Mouse (Mus musculus) MEL-GATA-1-ER (cell line): ENCODE measurements around the gene Fam83e.
A peak's percentile ranks its signal among the peaks of the same experiment; 100 is the strongest.

Experiments
- DNase-seq: peaks from one replicate; pipeline ENCODE4 v3.0.0-alpha.2; 2012; ENCODE audit warnings: low read depth; ENCODE audit errors: extremely low read depth

The Fam83e gene

DNA sequence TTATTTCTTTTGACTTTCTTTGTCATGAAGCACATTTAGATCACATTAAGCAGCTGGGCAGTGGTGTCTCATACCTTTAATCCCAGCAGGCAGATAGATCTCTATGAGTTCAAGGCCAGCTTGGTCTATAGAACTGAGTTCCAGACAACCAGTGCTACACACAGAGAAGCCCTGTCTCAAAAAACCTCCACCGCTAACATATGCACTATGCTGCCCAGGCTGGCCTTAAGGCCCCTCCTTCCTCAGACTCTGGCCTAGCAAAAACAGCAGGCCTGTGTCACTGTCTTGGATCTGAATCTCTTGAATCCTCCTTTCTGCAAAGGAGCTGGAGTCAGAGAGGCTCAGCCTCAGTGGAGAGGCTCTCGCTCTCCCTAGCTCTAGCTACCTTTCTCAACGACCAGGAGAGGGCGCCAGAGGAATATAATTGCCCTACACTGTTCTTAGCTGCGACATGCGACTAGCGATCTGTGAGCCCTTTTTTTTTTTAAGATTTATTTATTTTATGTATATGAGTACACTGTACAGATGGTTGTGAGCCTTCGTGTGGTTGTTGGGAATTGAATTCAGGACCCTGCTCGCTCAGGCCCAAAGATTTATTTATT lies 18.3 kb downstream of the Fam83e start:
- DNase-seq, result peak; percentile 57

DNA sequence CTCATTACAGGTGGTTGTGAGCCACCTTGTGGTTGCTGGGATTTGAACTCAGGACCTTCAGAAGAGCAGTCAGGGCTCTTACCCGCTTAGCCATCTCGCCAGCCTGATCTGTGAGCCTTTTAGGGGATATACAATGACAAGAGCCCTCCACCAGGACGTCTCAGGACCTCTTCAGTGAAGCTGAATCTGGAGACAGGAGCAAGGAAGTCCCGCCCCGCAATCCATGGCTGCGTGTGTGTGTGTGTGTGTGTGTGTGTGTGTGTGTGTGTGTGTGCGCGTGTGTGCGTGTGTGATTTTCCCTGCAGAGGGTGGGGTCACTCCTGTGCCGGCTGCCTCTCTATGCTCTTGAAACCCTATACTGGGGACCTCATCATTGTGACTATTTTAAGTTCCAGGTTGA lies 18.8 kb downstream of the Fam83e start:
- peak; percentile 39 for DNase-seq

DNA sequence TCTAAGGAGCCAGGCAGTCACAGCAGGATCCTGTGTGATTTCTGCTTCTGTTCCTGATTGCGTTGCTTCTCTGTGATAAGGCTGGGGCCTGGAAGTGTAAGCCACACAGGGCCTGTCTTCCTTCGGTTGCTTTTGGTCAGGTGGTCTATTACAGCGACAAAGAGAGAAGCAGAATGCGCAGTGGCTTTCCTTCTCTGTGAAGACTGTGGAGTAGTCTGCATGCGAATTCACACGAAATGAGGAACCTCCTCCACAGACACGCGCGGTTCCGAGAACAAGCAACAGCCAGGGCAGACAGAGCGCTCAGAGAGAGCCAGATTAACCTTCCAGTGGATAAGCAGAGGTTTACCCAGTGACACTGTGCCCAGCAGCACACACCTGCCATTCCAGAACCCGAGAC lies 20.3 kb downstream of the Fam83e start:
- peak; percentile 30 for DNase-seq

DNA sequence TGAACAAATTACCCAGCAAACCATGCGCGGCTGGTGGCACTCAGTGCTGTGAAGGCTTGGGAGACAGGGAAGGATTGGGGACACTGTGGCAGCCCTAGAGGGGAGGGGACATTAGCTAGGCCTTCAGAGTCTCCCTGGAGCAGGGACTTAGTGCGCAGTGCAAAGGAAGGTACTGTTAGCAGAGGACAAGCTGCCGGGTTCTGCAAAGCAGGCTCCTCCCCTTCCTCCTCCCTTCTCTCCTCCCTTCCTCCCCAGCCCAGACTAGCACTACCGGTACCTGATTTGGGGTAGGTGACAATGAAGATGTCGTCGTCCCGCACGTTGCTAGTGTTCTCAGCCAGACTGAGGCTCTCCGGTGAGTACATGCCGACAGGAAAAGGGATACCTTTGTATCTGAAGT lies 20.8 kb downstream of the Fam83e start:
- DNase-seq, result no peak

DNA sequence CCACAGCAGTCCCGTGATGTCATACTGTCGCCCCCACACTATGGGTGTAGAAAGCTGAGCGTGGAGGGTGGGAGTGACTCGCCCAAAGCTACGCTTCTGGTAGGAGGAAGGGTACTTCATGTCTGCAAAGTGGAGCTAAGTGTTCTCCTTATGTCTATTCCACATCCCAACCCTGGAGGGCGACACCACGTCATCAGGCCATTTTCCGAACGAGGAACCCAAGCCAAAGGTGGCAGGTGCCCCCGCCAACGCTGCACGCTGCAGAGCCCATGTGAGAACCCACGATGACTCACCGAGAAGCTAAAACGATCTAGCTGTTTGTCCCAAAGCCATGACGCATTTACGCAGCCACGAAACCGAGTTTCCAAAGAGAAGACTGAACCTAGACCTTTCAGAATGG lies 21.3 kb downstream of the Fam83e start:
- no peak for DNase-seq

DNA sequence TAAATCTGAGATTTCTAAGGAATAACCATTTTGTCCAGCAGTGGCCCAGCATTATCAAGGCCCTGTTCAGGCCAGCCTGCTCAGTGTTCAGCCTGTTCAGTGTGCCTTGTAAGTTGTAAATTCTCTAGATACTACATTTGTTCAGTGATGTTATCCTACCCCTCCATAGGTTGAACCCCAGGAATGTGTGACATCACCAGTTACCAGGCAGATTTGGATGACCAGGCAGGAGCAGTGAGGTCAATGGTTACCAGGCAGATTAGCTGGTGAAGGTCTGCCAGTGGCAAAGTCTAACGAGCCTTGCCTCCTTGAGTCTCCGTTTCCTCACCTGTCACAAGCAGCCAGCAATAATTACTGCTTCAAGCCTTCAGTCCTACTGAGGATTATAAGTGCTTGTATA lies 23.4 kb downstream of the Fam83e start:
- DNase-seq, result peak; percentile 49

DNA sequence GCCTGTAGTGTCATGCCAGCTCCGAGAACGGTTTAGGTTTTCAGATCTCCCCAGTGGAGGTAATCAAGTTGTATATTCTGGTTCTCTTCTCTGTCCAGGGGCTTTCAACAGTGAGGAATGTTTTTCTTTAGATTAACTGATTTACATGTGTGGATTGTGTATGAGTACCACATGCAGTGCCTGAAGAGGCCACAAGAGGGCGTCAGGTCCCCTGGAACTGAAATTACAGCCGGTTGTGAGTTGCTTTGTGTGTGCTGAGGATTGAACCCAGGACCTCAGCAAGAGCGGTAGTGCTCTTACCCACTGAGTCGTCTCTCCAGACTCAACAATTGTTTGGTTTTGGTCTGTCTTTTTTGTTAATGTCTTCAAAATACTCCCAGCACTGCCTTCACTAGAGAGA lies 25.5 kb downstream of the Fam83e start:
- no peak for DNase-seq

DNA sequence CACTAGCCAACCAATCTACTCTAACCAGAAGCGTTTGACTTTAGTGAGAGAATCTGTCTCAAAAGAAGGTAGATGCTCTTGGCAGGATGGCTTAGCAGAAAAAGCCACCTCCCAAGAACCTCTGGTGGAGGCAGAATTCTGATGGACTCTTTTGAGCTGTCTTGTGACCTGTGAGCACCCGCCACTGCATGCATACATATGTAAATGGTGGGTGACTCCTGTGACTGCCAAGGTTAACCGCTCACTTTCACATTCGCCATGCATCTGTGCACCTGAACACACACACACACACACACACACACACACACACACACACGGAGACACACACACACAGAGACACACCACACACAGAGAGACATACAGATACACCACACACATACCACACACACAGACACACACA lies 26.4 kb downstream of the Fam83e start:
- DNase-seq, result no peak

DNA sequence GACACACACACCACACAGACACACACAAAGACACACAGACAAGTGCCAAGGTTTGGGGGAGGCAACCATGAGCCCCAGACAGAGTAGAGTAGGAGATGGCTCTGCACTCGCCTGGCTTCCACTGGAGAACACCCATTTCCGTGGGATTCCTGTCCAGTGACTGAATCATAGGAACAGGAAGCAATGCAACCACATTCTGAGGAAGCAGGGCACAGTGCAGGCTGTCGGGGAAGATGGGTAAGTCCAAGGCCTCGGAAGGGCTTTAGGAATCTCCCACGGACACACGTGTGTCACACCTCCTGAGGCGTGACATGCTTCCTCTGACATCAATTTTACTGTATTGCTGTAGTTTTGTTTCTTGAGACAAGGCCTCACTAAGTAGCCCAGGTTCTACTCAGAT lies 27.1 kb downstream of the Fam83e start:
- no peak for DNase-seq

DNA sequence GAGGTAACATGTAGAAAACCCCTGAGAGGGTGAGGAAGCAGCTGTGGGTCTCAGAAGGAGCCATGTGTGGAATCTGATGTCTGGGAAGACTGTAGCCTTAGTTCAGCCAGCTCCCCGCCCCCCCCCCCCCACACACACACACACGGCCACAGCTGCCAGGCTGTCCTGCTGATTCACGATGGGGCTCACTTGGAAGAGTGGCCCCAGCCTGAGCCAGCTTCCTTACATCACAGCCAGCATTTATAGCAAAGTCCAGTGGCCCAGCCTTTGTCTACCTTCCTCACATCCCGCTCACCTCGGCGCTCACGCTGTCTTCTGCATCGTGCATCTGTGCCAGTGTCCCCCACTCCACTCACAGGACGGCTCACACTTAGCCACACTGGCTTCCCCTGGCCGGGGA lies 28.4 kb downstream of the Fam83e start:
- no peak for DNase-seq

DNA sequence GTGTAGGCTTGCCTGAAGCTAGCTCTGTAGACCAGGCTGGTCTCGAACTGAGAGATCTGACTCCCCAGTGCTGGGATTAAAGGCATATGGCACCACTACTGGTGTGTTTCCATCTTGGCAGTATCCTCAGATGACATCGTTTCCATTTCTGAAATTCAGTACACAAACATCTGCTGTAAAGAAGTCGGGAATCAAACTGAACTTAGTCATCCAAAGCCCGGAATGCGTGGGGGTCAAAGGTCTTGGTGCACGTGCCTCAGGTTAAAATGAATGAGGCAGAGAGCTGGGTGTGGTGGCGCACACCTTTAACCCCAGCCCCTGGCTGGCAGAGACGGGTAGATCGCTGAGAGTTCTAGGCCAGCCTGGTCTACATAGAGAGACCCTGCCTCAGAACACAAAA lies 29.1 kb downstream of the Fam83e start:
- DNase-seq, result no peak

DNA sequence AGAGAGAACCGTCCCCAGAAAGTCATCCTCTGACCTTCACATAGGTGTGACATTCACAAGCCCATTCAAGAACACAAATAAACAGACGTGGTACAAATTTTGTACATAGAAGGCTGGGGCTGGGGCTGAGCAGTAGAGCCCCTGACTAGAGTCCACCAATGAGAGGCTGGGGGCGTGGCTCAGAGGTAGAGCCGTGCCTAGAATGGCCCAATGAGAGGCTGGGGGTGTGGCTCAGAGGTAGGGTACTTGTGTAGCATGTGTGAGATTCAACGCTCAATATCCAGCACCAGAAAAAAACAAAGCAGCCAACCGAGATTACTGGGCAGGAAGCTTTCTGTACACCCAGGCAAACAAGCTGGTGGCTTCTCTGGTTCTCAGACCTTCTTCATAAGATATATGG lies 34.7 kb downstream of the Fam83e start:
- no peak for DNase-seq

DNA sequence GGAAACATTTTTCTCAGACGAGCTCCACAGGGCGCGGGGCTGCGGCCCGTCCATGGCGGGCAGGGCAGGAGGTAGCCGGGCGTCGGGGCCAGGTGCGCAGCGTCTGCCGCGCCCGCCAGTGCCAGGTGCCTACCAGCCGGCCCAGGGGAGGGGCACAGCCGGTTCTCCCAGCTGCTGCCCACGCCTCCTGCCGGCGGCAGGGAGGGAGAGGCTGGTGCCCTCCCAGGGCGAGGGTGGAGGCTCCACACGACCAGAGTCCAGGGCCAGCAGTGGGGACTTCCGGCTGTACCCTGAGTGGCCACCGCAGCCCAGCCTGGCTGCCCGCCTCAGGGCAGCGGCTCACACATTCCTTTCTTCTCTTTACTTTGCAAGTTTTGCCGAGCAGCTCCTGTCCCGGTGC lies 38.4 kb downstream of the Fam83e start:
- no peak for DNase-seq

DNA sequence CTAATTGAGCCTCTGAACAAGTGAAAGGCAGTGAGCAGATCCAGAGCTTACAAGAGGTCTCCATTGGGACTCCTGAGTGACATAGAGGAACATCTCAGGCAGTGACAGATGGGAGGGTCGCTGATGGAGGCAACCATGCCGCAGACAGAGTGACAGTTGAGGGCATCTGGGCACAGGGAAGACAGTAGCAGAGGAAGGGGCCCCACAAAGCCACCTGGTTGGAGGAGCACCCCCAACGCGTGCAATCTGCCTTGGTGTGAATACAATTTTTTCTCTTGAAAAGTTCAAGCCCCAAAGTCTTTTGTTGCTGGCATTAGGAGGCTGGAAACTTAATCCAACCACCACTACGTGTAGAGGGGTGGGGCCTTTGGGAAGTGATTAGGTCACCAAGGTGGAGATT lies 39.1 kb downstream of the Fam83e start:
- no peak for DNase-seq

DNA sequence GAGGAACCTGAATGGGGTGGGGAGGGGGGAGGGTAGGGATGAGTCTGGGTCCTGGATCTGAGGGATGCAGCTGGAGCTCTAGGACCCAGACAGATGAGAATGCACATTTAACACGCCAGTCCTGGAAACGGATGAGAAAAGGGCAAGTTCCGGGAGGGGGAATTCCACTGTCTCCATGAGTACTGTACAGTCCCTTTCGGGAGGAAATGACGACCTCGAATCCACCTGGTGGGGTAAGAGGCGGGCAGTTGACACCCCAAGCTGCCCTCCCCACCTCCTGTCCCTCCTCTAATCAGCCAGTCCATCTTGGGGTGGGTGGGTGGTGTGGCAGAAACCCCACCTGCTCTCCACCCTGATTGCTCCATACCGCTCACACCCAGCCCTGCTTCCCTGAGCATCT lies 45.0 kb downstream of the Fam83e start:
- no peak for DNase-seq

DNA sequence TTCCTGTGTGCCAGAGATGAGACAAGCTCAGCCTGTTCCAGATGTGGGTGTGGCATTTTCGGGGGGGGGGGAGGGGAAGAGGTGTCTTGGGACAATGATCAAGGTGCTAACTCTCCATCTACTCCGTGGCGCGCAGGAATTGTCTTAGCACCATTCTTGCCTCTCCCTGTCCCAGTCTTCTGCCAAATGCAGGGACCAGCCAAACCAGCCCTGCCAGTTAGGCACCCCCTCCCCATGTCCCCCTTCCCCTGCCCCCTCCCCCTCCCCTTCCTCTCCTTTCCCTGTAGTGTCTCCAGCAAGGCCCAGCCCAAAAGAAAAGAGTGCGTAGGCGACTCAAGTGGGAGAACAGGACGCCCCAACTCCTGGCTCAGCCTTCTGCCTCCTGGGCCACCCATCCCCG lies 45.8 kb downstream of the Fam83e start:
- DNase-seq, result no peak

DNA sequence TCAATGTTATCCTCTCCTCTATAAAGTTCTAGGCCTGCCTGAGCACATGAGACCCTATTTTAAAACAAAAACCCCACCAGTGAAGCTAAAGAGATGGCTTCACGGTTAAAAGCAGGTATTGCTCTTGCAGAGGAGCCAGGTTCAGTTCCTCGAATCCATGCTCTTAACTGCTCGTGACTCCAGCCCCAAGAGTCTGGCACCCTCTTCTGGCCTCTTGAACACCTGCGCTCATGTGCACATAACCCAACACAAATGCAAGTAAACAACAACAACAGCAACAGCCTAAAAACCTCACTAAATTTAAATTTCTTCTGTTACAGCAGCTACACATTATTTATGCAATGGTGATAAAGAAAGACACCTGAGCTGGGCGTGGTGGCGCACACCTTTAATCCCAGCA lies 46.5 kb downstream of the Fam83e start:
- DNase-seq, result no peak

DNA sequence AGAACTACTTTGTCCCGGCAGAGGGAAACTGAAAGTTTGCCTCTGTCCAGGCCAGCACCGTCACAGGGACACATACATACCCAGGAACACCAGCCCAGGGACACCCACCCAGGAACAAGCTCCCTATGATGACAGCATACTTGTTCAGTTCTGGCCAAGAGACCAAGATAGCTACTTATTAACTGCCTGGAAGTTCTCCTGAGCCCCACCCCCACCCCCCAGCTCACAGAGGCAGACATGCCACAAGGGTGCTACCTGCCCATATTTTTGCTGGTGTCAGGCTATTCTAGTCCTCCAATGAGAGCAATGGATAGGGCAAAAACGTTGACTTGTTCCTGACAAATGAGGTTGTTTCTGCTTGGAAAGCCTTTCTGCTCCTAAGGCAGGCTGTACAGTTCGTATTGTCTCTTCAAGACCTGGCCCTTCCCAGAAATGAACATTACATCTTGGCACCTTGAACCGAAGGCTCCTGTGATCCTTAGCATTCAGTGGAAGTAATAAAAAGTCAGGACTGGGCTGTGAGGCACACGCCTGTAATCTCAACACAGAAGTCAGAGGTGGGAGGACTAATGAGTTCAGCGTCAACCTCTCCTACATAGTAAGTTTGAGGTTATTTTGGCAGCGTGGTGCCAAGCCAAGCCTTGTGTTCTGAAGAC lies 49.5 kb downstream of the Fam83e start:
- no peak for DNase-seq

DNA sequence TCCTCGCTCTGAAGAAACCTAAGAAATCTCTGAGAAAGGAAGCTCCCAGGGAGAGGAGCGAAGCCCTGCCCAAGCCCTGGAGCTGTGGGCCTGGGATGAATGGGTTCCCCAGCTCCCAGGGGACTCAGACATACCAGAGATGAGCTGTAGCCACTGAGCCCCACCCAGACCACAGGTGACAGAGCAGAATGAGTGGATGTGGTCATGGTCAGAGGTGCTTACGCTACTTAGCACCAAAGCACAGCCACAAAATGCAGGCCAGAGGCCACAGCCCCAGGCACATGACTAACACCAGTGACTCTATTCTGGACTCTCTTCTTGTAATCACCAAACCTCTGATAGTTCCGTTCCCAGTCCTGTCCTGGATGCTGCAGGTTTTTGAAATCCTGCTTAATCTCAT lies 50.1 kb downstream of the Fam83e start:
- DNase-seq, result no peak

DNA sequence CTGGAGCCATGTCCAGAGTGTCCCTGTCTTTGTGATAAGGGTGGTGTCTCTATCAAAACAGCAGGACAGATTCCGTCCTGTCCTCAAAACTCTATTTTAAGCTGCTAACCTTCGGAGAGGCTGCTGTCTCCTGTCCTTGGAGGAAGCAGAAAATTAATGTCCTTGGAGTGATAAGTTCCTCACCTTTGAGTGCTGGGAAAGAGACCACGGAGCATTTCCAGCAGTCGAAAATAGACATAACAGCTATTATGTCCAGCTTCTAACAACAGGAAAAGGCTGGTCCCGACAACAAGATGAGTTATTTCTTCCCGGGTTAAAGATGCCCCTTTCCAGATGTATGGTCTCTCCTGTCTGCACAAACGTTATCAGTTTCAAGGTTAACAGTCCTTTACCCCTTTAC lies 54.2 kb downstream of the Fam83e start:
- DNase-seq, result no peak
